Mouse (Mus musculus): Measurements from ENCODE around the gene Enox1. TPM values are rescaled to one million over a fixed set of nuclear protein-coding genes. Genes with fewer than 3 reads are reported as not detected.
"Not testable (repeated sequence)": the region's sequence is repeated elsewhere in the genome, so short reads cannot be mapped to it uniquely, and the experiment has no call there.

The Enox1 gene
- polyA plus RNA-seq (2012; ENCODE audit: insufficient read depth, insufficient read length, missing spikeins) = 0.28 TPM in 1 of 2 replicates, not detected in the other

DNA sequence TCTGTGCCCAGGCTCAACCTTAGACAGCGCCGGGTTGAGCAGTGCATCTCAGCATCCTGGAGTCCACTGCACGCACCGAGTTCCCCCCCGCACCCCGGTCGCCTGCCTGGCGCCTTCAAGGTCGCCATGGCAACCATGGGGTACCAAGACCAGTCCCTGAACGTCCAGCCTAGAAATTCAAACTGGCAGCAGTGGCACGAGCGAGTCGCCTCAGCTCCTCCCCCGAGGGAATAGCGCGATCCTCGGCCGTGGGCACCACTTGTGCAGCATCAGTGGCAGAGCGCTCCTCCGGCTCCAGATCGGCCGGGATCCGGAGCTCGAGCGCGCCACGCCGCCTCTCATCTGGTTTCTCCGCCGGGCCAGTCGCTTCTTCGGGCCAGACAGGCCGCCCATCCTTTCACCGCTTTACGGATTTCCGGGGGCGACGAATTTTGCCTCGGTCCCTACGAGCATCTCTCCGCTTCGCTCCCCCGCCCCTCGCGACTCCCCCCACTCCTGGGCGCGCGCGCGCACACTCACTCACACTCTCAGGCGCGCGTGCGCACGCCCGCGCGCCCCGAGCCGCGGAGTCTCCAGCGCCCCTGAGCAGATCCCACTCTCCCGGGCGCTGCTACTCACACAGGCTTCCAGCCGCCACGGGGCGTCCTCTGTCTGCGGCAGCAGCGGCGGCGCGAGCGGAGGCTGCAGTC lies at the start of gene Enox1:
Gene Enox1 (plus strand): TSS at position 542 of the 689 bp plus-strand sequence.
- peak within 1 kb of the TSS; percentile 43 for H3K4me3 ChIP-seq (ENCODE audit: insufficient read depth, low read length)

DNA sequence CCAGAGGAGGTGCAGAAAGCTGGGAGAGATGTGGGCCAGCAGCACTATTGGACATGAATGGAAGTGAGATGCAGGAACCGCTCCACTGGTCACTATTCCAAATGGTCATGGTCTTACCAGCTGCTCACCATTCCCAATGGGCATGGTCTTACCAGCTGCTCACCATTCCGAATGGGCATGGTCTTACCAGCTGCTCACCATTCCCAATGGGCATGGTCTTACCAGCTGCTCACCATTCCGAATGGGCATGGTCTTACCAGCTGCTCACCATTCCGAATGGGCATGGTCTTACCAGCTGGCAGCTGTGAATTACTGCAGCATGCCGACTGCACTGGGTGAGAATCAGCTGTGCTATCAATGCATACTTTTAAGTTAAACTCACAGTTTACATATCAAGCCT lies 45.9 kb upstream of the Enox1 start:
- H3K4me1 ChIP-seq (ENCODE audit: control insufficient read depth, insufficient read depth, low read length); H3K27ac ChIP-seq (ENCODE audit: insufficient read depth, low read depth, low read length); H3K4me3 ChIP-seq (ENCODE audit: insufficient read depth, low read length): not testable (repeated sequence)

More for the DNA sequence above, at the start of gene Enox1:
- TF ChIP-seq POLR2A (IDR thresholded peaks at IDR 0.05; ENCODE audit: borderline replicate concordance, low read depth, low read length) (no peak), CTCF (IDR thresholded peaks at IDR 0.05; ENCODE audit: low read depth, low read length) (no peak)
- H3K4me1 ChIP-seq (ENCODE audit: control insufficient read depth, insufficient read depth, low read length) = no peaks in the 10 kb centered on the region
- no peak within 1 kb of the TSS for H3K27ac ChIP-seq (ENCODE audit: insufficient read depth, low read depth, low read length)

DNA sequence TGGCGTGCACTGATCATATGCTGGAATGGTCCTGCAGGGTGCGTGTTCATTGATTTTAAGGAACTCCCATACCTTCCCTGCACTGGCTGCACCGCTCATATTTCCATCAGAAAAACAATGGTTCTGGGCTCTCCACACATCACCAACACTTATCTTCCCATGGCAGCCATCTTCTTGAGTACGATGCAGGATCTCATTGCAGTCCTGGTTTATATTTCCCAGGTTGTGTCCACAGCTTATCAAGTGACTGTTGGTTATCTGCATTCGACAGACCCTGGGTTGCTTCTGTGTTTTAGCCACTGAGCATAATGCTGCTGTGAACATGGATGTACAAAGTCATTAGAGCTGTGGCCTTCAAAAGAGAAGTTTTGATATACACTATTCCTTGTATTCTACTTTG lies 26.0 kb upstream of the Enox1 start:
- Histone ChIP-seq H3K27ac (ENCODE audit: insufficient read depth, low read depth, low read length) (no peak overlapping the region), H3K4me3 (ENCODE audit: insufficient read depth, low read length) (no peak overlapping the region), H3K4me1 (ENCODE audit: control insufficient read depth, insufficient read depth, low read length) (no peaks in the 10 kb centered on the region)
- no peak for TF ChIP-seq CTCF (IDR thresholded peaks at IDR 0.05; ENCODE audit: low read depth, low read length)
- no peak for TF ChIP-seq POLR2A (IDR thresholded peaks at IDR 0.05; ENCODE audit: borderline replicate concordance, low read depth, low read length)

DNA sequence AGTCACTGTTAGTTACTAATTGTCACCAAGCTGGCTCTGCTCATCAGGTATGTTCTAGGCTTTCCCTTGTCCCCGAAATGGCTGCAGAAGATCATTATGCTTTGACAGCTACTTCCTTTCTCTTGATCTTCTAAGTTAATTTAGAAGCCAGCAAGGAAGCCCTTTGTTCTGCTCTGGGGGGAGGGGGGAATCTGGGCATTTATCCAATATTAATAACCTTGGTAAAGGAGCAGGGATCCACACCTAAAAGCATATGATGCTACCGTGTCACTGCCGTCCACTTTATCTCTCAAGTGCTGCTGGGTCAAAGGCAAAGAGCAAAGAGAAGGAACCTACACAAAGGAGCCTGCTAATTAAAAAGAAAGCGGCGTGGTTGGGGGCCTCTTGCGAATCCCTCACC lies 19.6 kb upstream of the Enox1 start:
- no peak overlapping the region for H3K4me3 ChIP-seq (ENCODE audit: insufficient read depth, low read length)

DNA sequence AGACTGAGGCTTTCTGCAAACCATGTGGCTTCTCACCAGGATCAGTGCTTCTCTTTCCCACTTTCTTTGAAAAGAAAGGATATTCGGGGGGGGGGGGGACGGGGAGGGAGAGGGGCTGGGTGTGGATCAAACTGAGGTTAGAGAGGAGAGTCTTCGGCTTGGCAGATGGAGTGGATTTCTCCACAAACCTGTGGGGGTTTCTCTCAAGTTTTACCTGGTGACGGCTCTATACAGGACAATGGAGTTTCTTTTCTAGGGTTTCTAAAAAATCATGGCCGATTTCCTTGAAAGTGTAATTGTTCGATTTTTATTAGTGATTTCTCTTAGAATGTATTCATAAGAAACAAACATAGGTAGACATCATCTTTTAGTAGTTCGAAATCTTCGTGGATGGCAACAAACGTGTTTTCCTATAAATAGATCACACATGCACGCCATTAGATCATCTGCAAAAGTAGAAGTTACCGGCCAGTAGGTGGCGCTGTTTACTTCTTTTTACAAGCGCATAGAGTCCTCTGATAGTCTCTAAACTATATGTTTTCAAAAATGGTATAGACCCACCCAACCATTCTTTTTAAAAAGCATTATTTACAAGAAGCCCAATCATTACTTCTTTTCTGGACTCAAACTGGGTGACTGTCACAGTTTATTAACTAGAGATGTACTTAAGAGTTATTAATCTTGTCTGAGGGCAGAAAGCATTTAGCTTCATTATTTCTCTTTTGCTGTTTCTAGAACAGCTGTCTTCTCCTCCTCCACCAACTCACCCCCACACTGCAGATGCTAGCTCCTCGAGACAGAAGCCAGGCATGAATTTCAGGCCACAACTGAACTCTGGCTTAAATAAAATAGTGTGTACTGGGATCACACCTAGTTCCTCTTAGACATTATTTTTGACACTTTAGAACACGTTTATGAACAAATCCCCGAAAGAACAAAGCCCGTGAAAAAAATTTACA lies 15.0 kb upstream of the Enox1 start:
- H3K4me1 ChIP-seq (ENCODE audit: control insufficient read depth, insufficient read depth, low read length) = no peaks in the 10 kb centered on the region
- no peak for TF ChIP-seq POLR2A (IDR thresholded peaks at IDR 0.05; ENCODE audit: borderline replicate concordance, low read depth, low read length)
- TF ChIP-seq CTCF (IDR thresholded peaks at IDR 0.05; ENCODE audit: low read depth, low read length) = no peak
- no peak overlapping the region for H3K4me3 ChIP-seq (ENCODE audit: insufficient read depth, low read length)
- no peak overlapping the region for H3K27ac ChIP-seq (ENCODE audit: insufficient read depth, low read depth, low read length)

More for the DNA sequence above, 19.6 kb upstream of the Enox1 start:
- TF ChIP-seq POLR2A (IDR thresholded peaks at IDR 0.05; ENCODE audit: borderline replicate concordance, low read depth, low read length) (no peak), CTCF (IDR thresholded peaks at IDR 0.05; ENCODE audit: low read depth, low read length) (no peak)
- Histone ChIP-seq H3K27ac (ENCODE audit: insufficient read depth, low read depth, low read length) (no peak overlapping the region), H3K4me1 (ENCODE audit: control insufficient read depth, insufficient read depth, low read length) (no peaks in the 10 kb centered on the region)

DNA sequence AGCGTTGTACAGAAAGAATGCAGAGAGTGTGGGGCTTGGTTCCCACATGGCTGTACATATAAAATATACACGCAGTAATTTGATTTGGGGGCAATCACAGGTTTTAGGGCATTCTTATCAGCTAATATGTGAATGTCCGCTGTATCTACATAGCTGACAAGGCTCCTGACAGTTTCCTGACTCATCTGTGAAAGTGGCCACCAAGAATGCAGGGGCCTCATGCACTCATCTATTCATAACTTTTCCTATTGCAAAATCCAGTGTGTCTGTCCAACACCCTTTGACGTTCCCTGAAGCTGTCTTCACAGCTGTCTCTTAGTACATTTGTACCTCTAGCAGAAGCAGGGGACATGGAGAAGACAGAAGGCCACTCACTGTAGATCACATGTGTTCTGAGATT lies 11.5 kb upstream of the Enox1 start:
- Histone ChIP-seq H3K27ac (ENCODE audit: insufficient read depth, low read depth, low read length) (no peak overlapping the region), H3K4me1 (ENCODE audit: control insufficient read depth, insufficient read depth, low read length) (no peaks in the 10 kb centered on the region), H3K4me3 (ENCODE audit: insufficient read depth, low read length) (no peak overlapping the region)
- no peak for TF ChIP-seq CTCF (IDR thresholded peaks at IDR 0.05; ENCODE audit: low read depth, low read length)
- no peak for TF ChIP-seq POLR2A (IDR thresholded peaks at IDR 0.05; ENCODE audit: borderline replicate concordance, low read depth, low read length)

DNA sequence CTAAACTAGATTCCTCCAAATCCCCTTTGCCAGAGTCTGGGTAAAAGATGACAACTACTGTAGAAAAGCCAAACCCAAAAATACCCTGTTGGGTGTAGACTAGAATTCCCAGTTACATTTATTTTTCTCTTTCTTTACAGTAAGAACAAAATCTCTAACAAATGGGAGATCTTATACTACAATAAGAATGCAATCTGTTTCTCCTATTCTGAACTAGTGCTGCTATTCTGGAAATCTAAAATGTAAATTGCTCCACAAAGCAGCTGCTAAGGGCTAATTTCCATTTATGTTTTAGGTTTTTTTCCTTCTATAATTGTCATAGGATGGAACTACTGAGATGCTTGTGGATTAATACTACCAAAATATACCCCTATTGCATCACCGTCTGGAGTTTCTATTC lies 8.9 kb upstream of the Enox1 start:
- H3K27ac ChIP-seq (ENCODE audit: insufficient read depth, low read depth, low read length) = no peak overlapping the region
- no peaks in the 10 kb centered on the region for H3K4me1 ChIP-seq (ENCODE audit: control insufficient read depth, insufficient read depth, low read length)
- no peak overlapping the region for H3K4me3 ChIP-seq (ENCODE audit: insufficient read depth, low read length)
- TF ChIP-seq CTCF (IDR thresholded peaks at IDR 0.05; ENCODE audit: low read depth, low read length) (no peak), POLR2A (IDR thresholded peaks at IDR 0.05; ENCODE audit: borderline replicate concordance, low read depth, low read length) (no peak)

DNA sequence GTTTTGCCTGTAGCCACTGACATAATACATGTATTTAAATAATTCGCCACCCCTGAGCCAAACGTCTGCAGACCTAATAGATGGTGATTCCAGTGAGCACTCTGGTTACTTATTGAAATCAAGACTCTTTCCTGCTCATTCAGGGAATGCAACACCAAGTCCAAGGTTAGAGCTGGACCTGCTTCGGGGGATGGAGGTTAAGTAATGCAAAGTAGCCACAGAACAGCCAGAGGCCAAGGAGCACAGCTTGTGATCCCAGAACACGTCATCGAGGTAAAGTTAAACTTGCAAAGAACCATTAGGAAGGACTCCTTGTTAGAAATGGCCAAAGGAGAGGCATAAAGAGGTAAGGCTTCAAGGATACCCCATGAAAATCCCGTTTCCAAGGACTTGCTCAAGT lies 6.0 kb upstream of the Enox1 start:
- H3K27ac ChIP-seq (ENCODE audit: insufficient read depth, low read depth, low read length) = no peak overlapping the region
- no peak overlapping the region for H3K4me3 ChIP-seq (ENCODE audit: insufficient read depth, low read length)
- no peaks in the 10 kb centered on the region for H3K4me1 ChIP-seq (ENCODE audit: control insufficient read depth, insufficient read depth, low read length)
- TF ChIP-seq POLR2A (IDR thresholded peaks at IDR 0.05; ENCODE audit: borderline replicate concordance, low read depth, low read length) (no peak), CTCF (IDR thresholded peaks at IDR 0.05; ENCODE audit: low read depth, low read length) (no peak)

DNA sequence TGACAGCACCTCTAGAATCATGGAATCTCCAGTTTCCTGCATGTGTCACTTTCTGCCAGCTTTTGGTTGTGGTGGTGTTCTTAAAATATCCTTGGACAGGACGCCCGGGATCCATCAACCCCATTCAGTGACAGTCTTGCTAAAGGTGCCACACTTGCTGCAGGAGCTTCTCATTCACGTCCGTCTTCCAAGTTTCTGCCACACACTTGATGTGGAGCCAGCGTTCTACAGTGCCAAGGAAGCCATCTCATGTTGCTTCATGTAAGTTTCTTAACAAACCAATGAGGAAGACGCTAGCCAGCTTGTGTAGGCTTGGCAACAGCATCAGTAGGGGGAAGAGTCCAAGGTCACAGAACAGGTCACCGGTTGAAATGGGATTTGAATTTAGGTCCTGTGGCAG lies 5.1 kb upstream of the Enox1 start:
- Histone ChIP-seq H3K4me1 (ENCODE audit: control insufficient read depth, insufficient read depth, low read length) (no peaks in the 10 kb centered on the region), H3K27ac (ENCODE audit: insufficient read depth, low read depth, low read length) (no peak overlapping the region), H3K4me3 (ENCODE audit: insufficient read depth, low read length) (no peak overlapping the region)
- TF ChIP-seq POLR2A (IDR thresholded peaks at IDR 0.05; ENCODE audit: borderline replicate concordance, low read depth, low read length) = no peak
- TF ChIP-seq CTCF (IDR thresholded peaks at IDR 0.05; ENCODE audit: low read depth, low read length) = no peak

DNA sequence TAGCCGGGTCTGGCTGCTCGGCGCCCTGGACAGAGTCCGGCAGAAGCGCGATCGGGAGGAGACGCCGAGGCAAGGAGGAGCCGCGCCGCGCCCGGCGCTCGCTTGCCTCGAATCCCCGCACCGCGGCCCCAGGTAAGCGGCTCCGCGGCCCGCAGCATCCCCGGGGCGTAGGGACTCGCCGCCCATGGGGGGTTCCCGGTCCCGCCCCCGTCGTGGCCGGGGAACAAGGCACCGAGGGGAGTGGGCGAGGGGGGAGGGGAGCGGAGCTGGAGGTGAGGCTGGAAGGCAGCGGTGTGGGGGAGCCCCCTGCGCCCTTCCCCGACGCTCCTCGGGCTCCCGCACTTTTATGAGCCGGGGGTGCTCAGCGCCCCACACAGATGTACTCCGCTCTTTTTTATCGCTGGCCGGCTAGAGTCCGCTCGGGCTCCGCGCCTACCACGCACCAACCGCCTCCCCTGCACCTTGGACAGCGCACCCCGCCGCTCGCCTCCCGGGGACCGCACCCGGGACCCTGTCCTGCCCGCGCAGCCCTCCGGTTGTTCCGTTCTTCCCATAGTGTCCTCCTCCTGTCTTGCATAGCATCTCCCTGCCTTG lies 445 bp downstream of the Enox1 start:
- TF ChIP-seq CTCF (IDR thresholded peaks at IDR 0.05; ENCODE audit: low read depth, low read length) (no peak), POLR2A (IDR thresholded peaks at IDR 0.05; ENCODE audit: borderline replicate concordance, low read depth, low read length) (no peak)
- no peaks in the 10 kb centered on the region for H3K4me1 ChIP-seq (ENCODE audit: control insufficient read depth, insufficient read depth, low read length)
- H3K4me3 ChIP-seq (ENCODE audit: insufficient read depth, low read length) = peak overlapping the region; percentile 43
- no peak overlapping the region for H3K27ac ChIP-seq (ENCODE audit: insufficient read depth, low read depth, low read length)
